Mouse (Mus musculus): ENCODE measurements around the gene Rin3.

DNA sequence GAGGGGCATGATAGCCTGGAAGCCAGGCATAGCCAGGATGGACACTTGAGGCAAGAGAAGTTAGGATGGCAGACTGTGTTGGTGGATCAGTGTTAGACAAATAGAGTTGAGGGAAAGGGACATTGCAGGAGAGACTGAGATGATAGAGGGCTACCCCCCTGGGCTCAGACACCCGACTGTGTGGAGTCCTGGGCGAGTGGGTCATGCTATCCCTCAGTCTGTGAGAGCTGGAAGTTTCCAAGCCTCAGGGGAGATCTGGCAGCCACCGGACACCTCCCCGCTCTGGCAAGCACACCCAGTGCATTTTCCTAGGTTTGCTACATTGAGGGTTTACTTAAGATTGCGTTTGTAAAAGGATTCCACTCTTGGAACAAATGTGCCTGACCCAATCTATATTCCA lies 2.9 kb downstream of the Rin3 start:
- TF ChIP-seq EP300 (IDR thresholded peaks at IDR 0.05) (no peak), CTCF (IDR thresholded peaks at IDR 0.05) (no peak)

All from lung, postnatal 0 days (tissue).